Mouse (Mus musculus): ENCODE measurements around the gene Gm20518.

The Gm20518 gene

DNA sequence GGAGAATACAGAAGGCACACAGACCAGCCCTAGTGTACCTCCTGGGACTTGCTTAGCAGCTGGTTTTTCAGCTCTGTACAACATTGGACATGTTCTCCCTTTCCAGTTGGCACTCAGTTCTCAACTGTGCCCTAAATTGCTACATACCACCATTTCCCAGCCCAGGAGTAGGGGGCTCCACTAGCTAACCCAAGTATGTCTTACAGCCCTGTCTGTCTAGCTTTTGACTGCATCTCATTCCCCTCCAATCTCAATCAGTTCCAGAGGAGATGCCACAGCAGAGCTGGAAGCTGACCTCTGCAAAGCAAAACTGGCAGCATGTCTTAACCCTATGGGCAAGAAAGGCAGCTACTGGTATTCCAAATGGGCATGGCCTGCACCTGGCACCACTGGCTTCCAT is 4.6 kb upstream of the Gm20518 start:
- no peak for DNase-seq (ENCODE audit: low spot score in 2 of 2)

- no peak for DNase-seq (ENCODE audit: low spot score in 2 of 2)
Observed at GRCm38 (mm10) chr16:17893923-17894322, 2.5 kb upstream of the Gm20518 start, which contains the start of gene Tssk1. Gene Tssk1 (plus strand): TSS chr16:17894223.

GRCm38 (mm10) chr16:17892606-17893005 is 1.1 kb upstream of the Gm20518 start:
- no peak for DNase-seq (ENCODE audit: low spot score in 2 of 2)

DNA sequence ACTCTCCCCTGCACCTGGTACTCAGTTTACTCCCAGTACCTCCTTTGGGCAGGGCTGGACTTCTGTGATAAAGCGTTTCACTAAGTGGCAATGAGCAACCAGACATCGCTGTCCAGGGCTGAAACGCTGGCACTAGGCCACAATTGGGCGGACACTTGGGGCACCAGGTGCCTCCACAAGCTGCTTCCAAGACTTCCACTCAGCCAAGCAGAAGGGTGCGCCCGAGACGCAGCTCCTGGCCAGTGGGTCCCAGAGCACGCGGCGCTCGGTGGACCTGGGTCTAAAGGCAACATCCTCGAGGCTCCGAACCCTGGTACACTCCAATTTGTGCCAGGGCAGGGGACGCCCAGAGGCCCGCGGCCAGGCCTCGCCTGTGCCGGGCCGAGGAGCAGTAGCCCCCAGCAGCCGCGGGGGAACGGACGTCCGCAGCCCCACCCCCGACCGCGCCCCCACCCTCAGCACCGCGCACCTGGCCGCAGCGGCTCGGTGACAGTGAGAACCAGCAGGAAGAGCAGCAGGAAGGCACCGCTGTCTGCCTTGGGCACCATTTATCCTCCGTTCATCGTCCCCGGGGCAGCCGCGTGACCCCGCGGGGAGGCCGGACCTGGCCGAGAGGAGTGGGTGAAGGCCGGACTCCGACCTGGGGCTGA is 429 bp downstream of the Gm20518 start:
- DNase-seq (ENCODE audit: low spot score in 2 of 2): peak in 1 of 2 experiments; percentile 48

- DNase-seq (ENCODE audit: low spot score in 2 of 2): no peak
Observed at GRCm38 (mm10) chr16:17890342-17890727, 1.1 kb downstream of the Gm20518 start.

DNA sequence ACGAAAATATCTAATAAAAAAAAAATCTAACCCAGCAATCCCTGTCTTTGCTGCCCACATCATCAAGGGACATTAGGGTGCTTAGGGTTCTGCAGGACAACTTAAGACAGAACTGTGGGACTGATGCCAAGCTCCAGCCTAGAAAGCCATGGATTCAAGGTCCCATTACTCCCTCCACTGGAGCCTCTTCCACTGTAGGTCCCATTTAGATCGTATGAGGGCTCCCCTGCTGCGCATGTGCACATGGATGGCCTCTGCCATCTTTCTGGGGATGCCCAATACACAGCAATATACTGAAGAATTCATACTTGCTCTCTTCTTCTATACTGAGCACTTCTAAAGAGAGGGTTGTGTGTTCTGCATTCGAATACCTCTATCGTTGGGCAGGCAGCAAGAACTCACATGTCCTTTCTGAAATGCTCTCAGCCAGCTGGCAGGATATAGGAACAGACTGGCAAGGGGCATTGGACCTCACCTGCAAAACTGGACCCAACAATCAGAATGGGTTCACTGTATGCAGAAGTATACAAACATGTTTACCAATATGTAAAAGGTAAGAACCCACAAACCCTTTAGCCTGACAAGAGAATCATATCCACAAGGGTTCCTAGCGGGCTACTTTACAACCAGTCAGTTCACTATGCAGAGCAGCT is 1.7 kb downstream of the Gm20518 start:
- DNase-seq (ENCODE audit: low spot score in 2 of 2): no peak

DNA sequence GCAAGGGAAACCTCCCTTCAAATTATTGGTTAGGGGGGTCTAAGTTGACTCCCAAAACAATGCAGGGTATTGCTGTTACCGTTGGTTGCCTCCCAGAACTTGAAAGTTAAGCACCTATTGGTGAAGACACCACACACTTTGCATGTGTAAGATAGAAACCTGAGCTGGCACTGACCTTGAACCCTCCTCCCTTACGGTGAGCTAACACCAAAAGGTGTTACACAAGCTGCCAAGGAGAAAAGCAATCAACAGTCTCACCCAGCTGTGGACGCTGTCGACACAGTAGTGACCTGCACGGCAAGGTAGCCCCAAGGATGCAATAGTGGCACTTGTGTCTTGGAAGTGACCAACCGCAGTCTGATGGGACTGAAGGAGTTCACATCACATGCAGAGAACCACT is 7.4 kb downstream of the Gm20518 start:
- no peak for DNase-seq (ENCODE audit: low spot score in 2 of 2)

- no peak for DNase-seq (ENCODE audit: low spot score in 2 of 2)
Observed at GRCm38 (mm10) chr16:17882196-17882595, 9.3 kb downstream of the Gm20518 start.

DNA sequence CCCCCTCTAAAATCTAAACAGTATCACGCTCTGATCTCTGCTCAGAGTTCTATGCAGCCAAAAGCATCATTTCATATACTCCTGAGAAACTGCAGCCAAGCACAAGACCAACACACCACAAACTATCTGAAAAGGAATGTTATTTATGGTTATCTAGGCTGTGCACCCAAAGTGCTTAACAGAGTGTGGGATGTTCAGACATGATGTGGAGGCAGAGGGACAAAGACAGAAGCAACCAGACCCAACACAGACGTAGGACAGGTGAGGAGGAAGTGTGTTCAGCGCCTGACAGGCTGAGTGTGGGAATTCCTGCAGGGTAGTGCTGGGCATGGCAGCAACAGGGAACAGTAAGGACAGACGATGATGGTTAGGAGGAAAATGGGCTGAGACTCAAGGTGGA is 11.9 kb downstream of the Gm20518 start:
- peak in 1 of 2 experiments; percentile 39 for DNase-seq (ENCODE audit: low spot score in 2 of 2)

DNA sequence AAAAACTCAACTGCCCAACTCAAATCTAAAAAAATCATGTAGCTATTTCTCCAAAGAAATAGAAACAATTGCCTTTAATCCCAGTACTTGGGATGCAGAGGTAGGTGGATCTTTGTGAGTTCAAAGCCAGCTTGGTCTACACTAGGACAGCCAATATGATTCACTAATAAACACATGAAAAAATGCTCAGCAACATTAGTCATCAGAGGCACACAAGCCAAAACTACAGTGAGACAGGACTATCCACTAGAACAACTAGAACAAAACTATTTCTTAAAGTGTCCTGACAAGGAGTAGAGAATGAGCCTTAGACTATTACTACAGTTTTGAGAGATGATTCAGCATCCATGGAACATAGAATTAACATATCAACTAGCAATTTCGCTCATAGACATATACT is 15.4 kb downstream of the Gm20518 start:
- DNase-seq (ENCODE audit: low spot score in 2 of 2): no peak

DNA sequence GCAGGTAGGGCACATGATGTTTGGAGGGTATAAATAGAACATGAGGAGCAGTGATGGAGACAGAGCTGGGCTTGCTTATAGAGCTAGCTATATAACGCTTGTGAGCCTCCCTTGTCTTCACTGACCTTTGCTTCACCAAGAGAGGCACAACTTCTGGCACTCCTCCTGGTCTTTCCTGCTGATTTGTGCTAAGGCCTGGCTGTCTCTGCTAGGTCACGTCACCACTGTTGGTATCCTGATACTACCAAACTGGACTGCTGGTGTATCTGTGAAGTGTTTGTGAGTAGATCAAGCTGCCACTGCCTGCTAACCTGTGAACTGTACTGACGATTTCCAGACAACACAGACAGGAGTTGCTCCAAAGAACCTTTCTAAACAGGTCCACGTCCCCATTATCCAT is 16.3 kb downstream of the Gm20518 start:
- DNase-seq (ENCODE audit: low spot score in 2 of 2): no peak

- no peak for DNase-seq (ENCODE audit: low spot score in 2 of 2)
Observed at GRCm38 (mm10) chr16:17872995-17873394, 18.5 kb downstream of the Gm20518 start.

DNA sequence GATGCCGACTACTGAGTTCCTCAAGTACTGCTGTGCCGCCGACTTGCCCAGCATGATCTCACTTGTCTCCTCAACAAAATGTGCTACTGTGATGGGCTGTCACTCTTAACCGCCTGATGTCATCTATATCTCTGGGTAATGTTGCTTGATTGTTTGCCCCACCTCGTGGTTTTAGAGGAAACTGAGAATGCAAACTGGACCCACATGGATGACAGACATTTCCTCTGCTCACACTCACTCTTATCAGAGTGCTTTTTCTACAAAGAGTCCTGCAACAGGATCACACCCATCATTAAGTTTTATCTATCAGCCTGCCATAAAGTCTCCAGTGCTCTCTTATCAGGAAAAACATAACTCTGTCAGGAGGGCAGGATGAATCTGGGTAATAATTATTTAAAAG is 20.2 kb downstream of the Gm20518 start:
- DNase-seq (ENCODE audit: low spot score in 2 of 2): no peak

DNA sequence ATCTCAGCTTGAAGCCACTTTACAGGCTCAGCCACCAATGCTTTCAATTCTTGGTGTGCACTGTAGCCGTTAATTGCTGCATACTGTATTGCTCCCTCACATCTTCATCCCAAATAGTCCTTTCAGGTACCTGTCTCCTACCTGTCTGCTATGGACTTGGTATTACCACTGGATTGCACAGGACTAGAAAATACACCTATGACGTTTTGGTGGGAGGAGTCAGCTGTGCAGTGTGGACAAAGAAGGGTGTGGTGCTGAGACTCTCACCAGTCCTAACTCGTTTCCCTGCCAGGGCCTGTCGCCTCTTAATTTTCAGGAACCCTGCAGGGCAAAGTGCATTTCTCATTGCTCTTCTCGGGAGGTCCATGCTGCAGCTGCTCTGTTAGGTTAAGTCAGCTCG is 25.7 kb downstream of the Gm20518 start:
- DNase-seq (ENCODE audit: low spot score in 2 of 2): no peak

DNA sequence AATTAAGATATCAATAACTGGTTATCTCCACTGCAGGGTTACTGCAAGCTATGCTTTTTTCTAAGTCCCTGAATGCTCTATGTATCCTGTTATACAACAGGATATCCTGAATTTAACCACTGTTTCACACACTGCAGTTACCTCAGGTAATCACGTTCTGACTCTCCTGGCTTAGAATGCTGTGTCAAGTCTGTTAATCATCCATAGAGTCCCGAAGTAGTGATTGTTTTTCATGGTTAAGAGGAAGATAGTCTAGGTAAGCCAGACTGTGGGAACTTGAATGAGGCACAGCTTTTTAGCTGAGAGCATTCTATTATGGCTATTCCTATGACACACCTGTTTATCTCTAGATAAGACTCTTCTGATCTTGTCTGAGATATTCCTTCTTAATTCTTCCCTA is 26.2 kb downstream of the Gm20518 start:
- DNase-seq (ENCODE audit: low spot score in 2 of 2): no peak

DNA sequence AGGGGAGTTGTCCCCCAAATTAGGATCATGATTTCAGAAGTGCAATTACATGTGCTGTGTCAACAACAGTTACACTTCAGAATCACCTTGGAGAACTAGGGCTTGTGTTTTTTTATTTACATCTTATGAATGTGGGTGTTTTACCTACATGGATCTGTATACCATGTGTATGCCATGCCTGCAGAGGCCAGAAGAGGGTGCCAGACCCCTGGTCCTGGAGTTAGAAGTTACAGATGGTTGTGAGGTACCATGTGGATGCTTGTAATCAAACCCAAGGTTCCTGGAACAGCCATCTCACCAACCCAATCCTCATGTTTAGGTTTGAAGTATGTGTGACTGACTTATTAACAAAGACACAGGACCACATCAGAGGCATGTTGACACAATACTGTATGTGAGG is 32.9 kb downstream of the Gm20518 start:
- DNase-seq (ENCODE audit: low spot score in 2 of 2): no peak

- no peak for DNase-seq (ENCODE audit: low spot score in 2 of 2)
Observed at GRCm38 (mm10) chr16:17857157-17857556, 34.3 kb downstream of the Gm20518 start.

DNA sequence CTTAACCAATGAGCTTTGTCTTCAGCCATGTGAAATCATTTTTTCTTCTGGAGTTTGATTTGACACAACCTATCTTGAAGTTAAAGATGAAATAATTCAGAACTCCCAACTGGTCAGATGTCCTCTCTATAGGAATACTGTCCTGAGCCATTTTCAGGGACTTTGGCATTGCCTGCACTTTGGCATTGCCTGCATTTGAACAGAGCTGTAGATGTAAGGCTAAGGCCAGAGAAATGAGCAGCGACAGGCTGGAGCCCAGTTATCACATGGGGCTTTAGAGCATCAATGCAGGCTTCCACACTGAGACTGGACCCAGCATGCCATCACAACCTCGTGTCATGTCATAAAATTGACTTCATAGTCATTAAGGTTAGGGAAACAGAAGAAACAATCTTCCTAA is 38.2 kb downstream of the Gm20518 start:
- no peak for DNase-seq (ENCODE audit: low spot score in 2 of 2)

DNA sequence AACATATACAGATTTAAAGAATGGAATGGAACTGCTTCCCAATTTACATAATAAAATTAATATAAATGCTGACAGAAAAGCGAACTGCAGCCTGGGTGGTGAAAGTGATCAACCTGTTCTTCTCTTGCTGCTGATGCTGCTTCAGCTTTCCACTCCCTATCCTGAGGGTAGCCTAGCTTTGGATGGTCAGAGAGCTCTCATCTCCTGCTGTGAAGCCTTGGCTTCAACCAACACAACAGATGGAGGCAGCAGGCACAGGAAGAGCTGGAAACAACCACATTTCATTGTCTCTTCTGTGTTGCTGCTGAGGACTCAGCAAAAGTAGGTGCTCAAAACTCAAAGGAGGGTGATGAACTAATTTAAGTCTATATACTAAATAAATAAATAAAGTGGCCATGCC is 39.6 kb downstream of the Gm20518 start:
- no peak for DNase-seq (ENCODE audit: low spot score in 2 of 2)

DNA sequence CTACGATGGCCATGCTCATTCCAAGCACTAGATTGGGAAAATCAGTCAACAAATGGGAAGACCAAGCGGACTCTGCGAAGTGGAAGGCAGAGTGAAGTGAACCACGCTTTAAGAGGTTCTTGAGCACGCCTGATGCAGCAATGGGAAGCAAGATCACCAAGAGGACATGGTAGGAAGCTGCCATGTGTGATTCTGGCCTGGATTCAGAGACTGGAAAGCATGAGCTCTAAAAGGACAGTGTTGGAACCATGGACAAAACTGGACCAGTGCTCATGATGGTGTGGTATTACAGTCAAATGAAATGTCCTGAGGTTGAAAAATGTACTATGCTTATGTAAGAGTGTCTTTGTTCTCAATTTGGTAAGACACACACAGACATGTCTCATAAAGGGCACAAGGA is 40.1 kb downstream of the Gm20518 start:
- no peak for DNase-seq (ENCODE audit: low spot score in 2 of 2)

DNA sequence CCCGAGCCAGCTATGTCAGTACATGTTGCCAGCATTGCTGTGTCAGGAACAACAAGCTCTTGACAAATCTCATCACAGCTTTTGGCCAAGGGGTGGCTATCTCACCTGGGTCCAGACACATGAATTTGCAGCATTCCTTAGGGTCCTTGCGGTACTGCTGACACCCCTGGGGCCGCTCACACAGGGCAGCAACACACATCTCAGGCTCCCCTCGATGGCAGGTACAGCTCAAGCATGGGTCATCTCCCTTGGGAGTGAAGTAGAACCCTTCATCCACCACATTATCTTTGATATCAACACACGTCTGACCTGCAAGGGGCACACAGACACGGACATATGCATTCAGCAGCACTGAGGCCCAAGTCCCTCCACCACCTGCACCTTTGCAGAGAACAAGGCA is 42.0 kb downstream of the Gm20518 start:
- no peak for DNase-seq (ENCODE audit: low spot score in 2 of 2)

DNA sequence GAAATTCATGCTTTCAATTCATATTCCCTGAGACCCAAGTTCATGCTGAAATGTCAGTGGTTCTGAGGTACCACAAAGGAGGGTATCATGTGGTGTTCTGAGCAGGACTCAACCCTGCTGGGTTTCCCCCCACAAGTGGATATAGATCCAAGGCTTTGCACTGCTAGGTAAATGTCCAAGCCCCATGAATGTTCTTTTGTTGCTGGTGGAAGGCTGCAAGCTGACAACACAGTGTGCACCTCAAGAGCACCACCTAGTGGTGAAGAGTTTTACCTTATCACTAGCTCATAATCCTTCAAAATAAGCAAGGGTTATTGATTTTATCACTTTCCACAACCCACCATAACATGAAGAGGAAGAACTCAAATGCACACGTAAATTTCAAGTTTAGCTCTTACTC is 42.5 kb downstream of the Gm20518 start:
- peak in 1 of 2 experiments; percentile 71 for DNase-seq (ENCODE audit: low spot score in 2 of 2)

GRCm38 (mm10) chr16:17848431-17848830 is 43.0 kb downstream of the Gm20518 start:
- no peak for DNase-seq (ENCODE audit: low spot score in 2 of 2)

Data from left cerebral cortex, adult 9 months (tissue).